Mouse (Mus musculus) ES-E14 (cell line): ENCODE measurements around the gene Abca8b.

Experiments
- HCFC1 ChIP-seq: IDR thresholded peaks from 2 replicates; pipeline ENCODE4 v1.6.1; 2012; ENCODE audit warnings: low read length, inconsistent platforms, borderline replicate concordance; ENCODE audit not compliant: insufficient read depth
- MAFK ChIP-seq: IDR thresholded peaks from 2 replicates; pipeline ENCODE4 v1.6.1; 2014; ENCODE audit warnings: mild to moderate bottlenecking, low read depth, low read length, inconsistent platforms; ENCODE audit not compliant: insufficient read depth
- ZNF384 ChIP-seq: IDR thresholded peaks from 2 replicates; pipeline ENCODE4 v1.6.1; 2012; ENCODE audit warnings: low read depth, low read length, inconsistent platforms

- TF ChIP-seq MAFK: no peak
- TF ChIP-seq HCFC1: no peak
- TF ChIP-seq ZNF384: no peak
These were observed 40.5 kb downstream of the Abca8b start for GRCm38 (mm10) chr11:109955185-109955584.
